Mouse (Mus musculus) heart, embryonic 11.5 days (tissue): Measurements from ENCODE around the gene En2. TPM values are rescaled to one million over a fixed set of nuclear protein-coding genes. Genes with fewer than 3 reads are reported as not detected.
A peak's percentile ranks its signal among the peaks of the same experiment; 100 is the strongest.

Source experiments
- ATAC-seq: fragments of 200-750 bp; cut with Nextera tagmentation; replicated peaks from 2 replicates; pipeline ENCODE4 v1.8.0; 2017; ENCODE audit warnings: moderate library complexity; ENCODE audit not compliant: insufficient number of reproducible peaks, low FRiP score, low TSS enrichment
- H3K27ac ChIP-seq: fragments of 300-500 bp; sonication (generic); 2 replicates; pipeline ENCODE4 v1.5.1; 2014; ENCODE audit warnings: mild to moderate bottlenecking, low read depth, low read length
- H3K27me3 ChIP-seq: fragments of 300-500 bp; sonication (generic); 2 replicates; pipeline ENCODE4 v1.6.1; 2014; ENCODE audit warnings: mild to moderate bottlenecking, low read length, mixed read lengths; ENCODE audit not compliant: control insufficient read depth, insufficient read depth
- H3K36me3 ChIP-seq: fragments of 300-500 bp; sonication (generic); 2 replicates; pipeline ENCODE4 v1.6.1; 2014; ENCODE audit warnings: mild to moderate bottlenecking, low read length, moderate library complexity, mixed read lengths; ENCODE audit not compliant: control insufficient read depth, insufficient read depth
- H3K4me1 ChIP-seq: fragments of 300-500 bp; sonication (generic); 2 replicates; pipeline ENCODE4 v1.6.1; 2014; ENCODE audit warnings: low read length; ENCODE audit not compliant: control insufficient read depth, insufficient read depth
- H3K4me2 ChIP-seq: fragments of 300-500 bp; sonication (generic); 2 replicates; pipeline ENCODE4 v1.6.1; 2014; ENCODE audit warnings: mild to moderate bottlenecking, moderate library complexity
- H3K4me3 ChIP-seq: fragments of 300-500 bp; sonication (generic); 2 replicates; pipeline ENCODE4 v1.5.1; 2014; ENCODE audit warnings: low read depth, low read length
- H3K9ac ChIP-seq: fragments of 300-500 bp; sonication (generic); 2 replicates; pipeline ENCODE4 v1.6.1; 2014; ENCODE audit warnings: mild to moderate bottlenecking, low read depth, low read length, moderate library complexity
- H3K9me3 ChIP-seq: fragments of 300-500 bp; sonication (generic); replicated peaks from 2 replicates; pipeline ENCODE4 v1.6.1; 2016; ENCODE audit warnings: low read length; ENCODE audit not compliant: control insufficient read depth
- WGBS: fragments of 180-500 bp; shearing (Covaris S2); extraction: QIAGEN DNeasy Blood & Tissue Kit; methylation state at CpG from one replicate; pipeline ENCODE4 v1.1.7; 2014; ENCODE audit not compliant: insufficient replicate concordance; 5-methylcytosine and 5-hydroxymethylcytosine counted together
- polyA plus RNA-seq: library from polyadenylated mRNA; unstranded; fragments of >200 nt; fragmentation: Nextera tagmentation; extraction: Ambion mirVana; gene quantifications from 2 replicates; pipeline ENCODE4 v1.2.1, GENCODE M21; 2014

En2 gene
- not detected in 2 replicates for polyA plus RNA-seq

GRCm38 (mm10) chr5:28165358-28166255, at the start of gene En2:
En2 (plus strand) TSS chr5:28165694.
- Histone ChIP-seq H3K27ac (no peak within 1 kb of the TSS), H3K27me3 (peaks cover 91% of the 10 kb centered on the region), H3K9ac (no peak within 1 kb of the TSS; the same call in 1 of the 2 replicates), H3K4me1 (peaks cover 8% of the 10 kb centered on the region; the same call in 1 of the 2 replicates), H3K4me2 (peak within 1 kb of the TSS; percentile 95), H3K4me3 (peak within 1 kb of the TSS; percentile 47), H3K9me3 (no peaks in the 10 kb centered on the region), H3K36me3 (no peaks in the 10 kb centered on the region)
- ATAC-seq = peak; percentile 58; the same call in 1 of the 2 replicates
- WGBS = under 1% methylated on average over 110 of the region's 113 CpGs

- 4% methylated on average over 13 of the region's 13 CpGs for WGBS
- Histone ChIP-seq H3K4me2 (peak overlapping the region; percentile 78; the same call in 1 of the 2 replicates), H3K9ac (no peak overlapping the region), H3K27me3 (peaks cover 54% of the 10 kb centered on the region), H3K27ac (no peak overlapping the region), H3K4me3 (no peak overlapping the region), H3K9me3 (no peaks in the 10 kb centered on the region), H3K36me3 (no peaks in the 10 kb centered on the region), H3K4me1 (no peaks in the 10 kb centered on the region)
- ATAC-seq = no peak
These were observed 48.1 kb upstream of the En2 start for GRCm38 (mm10) chr5:28117251-28117880.

GRCm38 (mm10) chr5:28117882-28118530, 47.5 kb upstream of the En2 start:
- Histone ChIP-seq H3K27me3 (peaks cover 58% of the 10 kb centered on the region), H3K4me3 (peak overlapping the region; percentile 42), H3K36me3 (no peaks in the 10 kb centered on the region), H3K27ac (no peak overlapping the region), H3K9me3 (no peaks in the 10 kb centered on the region), H3K4me2 (peak overlapping the region; percentile 78), H3K9ac (peak overlapping the region; percentile 46), H3K4me1 (no peaks in the 10 kb centered on the region)
- WGBS = under 1% methylated on average over 30 of the region's 30 CpGs
- no peak for ATAC-seq

GRCm38 (mm10) chr5:28118531-28118925, 47.0 kb upstream of the En2 start:
- H3K9ac ChIP-seq = peak overlapping the region; percentile 46; the same call in 1 of the 2 replicates
- ATAC-seq = no peak

GRCm38 (mm10) chr5:28119576-28119975, 45.9 kb upstream of the En2 start:
- peaks cover 70% of the 10 kb centered on the region for H3K27me3 ChIP-seq
- no peak for ATAC-seq
- H3K4me3 ChIP-seq = no peak overlapping the region
- H3K4me1 ChIP-seq = no peaks in the 10 kb centered on the region
- no peaks in the 10 kb centered on the region for H3K36me3 ChIP-seq
- H3K9ac ChIP-seq = no peak overlapping the region
- no peak overlapping the region for H3K4me2 ChIP-seq
- no peak overlapping the region for H3K27ac ChIP-seq
- no peaks in the 10 kb centered on the region for H3K9me3 ChIP-seq
- 25% methylated on average over 3 of the region's 3 CpGs for WGBS

More at GRCm38 (mm10) chr5:28118531-28118925, 47.0 kb upstream of the En2 start:
- peak overlapping the region; percentile 42 for H3K4me3 ChIP-seq
- H3K27ac ChIP-seq = no peak overlapping the region
- no peaks in the 10 kb centered on the region for H3K36me3 ChIP-seq
- H3K4me2 ChIP-seq = peak overlapping the region; percentile 78
- H3K4me1 ChIP-seq = no peaks in the 10 kb centered on the region
- under 1% methylated on average over 19 of the region's 19 CpGs for WGBS
- no peaks in the 10 kb centered on the region for H3K9me3 ChIP-seq
- peaks cover 62% of the 10 kb centered on the region for H3K27me3 ChIP-seq

- ATAC-seq = no peak
- peak overlapping the region; percentile 29 for H3K4me2 ChIP-seq
These were observed 42.7 kb upstream of the En2 start for GRCm38 (mm10) chr5:28122491-28123454.

GRCm38 (mm10) chr5:28123455-28123825, 42.1 kb upstream of the En2 start:
- no peak overlapping the region for H3K9ac ChIP-seq
- no peaks in the 10 kb centered on the region for H3K36me3 ChIP-seq
- H3K4me2 ChIP-seq = peak overlapping the region; percentile 29
- 3% methylated on average over 11 of the region's 11 CpGs for WGBS
- no peaks in the 10 kb centered on the region for H3K9me3 ChIP-seq
- no peak overlapping the region for H3K27ac ChIP-seq
- H3K27me3 ChIP-seq = peaks cover 85% of the 10 kb centered on the region
- no peak overlapping the region for H3K4me3 ChIP-seq
- ATAC-seq = no peak
- no peaks in the 10 kb centered on the region for H3K4me1 ChIP-seq

More at GRCm38 (mm10) chr5:28122491-28123454, 42.7 kb upstream of the En2 start:
- H3K27me3 ChIP-seq = peaks cover 85% of the 10 kb centered on the region
- no peaks in the 10 kb centered on the region for H3K36me3 ChIP-seq
- WGBS = 1% methylated on average over 27 of the region's 27 CpGs
- no peak overlapping the region for H3K4me3 ChIP-seq
- no peak overlapping the region for H3K9ac ChIP-seq
- H3K4me1 ChIP-seq = no peaks in the 10 kb centered on the region
- H3K27ac ChIP-seq = no peak overlapping the region
- H3K9me3 ChIP-seq = no peaks in the 10 kb centered on the region
